Mouse (Mus musculus) stomach, embryonic 14.5 days (tissue): ENCODE results near the gene Arap1. TPM values are rescaled to one million over a fixed set of nuclear protein-coding genes. Genes with fewer than 3 reads are reported as not detected.

Experiments used
- ATAC-seq: fragments of 200-750 bp; cut with Nextera tagmentation; 2 replicates; pipeline ENCODE4 v1.8.0; 2017; ENCODE audit warnings: low read depth, moderate TSS enrichment; ENCODE audit not compliant: insufficient number of reproducible peaks, insufficient read depth, low FRiP score
- H3K27ac ChIP-seq: fragments of 300-500 bp; sonication (generic); 2 replicates; pipeline ENCODE4 v1.5.1; 2014; ENCODE audit warnings: mild to moderate bottlenecking, low read length, moderate library complexity, mixed read lengths
- H3K27me3 ChIP-seq: fragments of 300-500 bp; sonication (generic); 2 replicates; pipeline ENCODE4 v1.6.1; 2014; ENCODE audit warnings: low read length, control low read depth, mixed read lengths; ENCODE audit not compliant: control insufficient read depth, insufficient read depth
- H3K36me3 ChIP-seq: fragments of 300-500 bp; sonication (generic); 2 replicates; pipeline ENCODE4 v1.6.1; 2014; ENCODE audit warnings: mild to moderate bottlenecking, control low read depth, low read length, moderate library complexity, mixed read lengths; ENCODE audit not compliant: control insufficient read depth, insufficient read depth
- H3K4me1 ChIP-seq: fragments of 300-500 bp; sonication (generic); 2 replicates; pipeline ENCODE4 v1.6.1; 2014; ENCODE audit warnings: low read length, control low read depth, mixed read lengths; ENCODE audit not compliant: control insufficient read depth, insufficient read depth
- H3K4me2 ChIP-seq: fragments of 300-500 bp; sonication (generic); replicated peaks from 2 replicates; pipeline ENCODE4 v1.6.1; 2014; ENCODE audit warnings: low read depth, low read length, control low read depth
- H3K4me3 ChIP-seq: fragments of 300-500 bp; sonication (generic); 2 replicates; pipeline ENCODE4 v1.5.1; 2014; ENCODE audit warnings: low read depth, low read length, control low read depth
- H3K9ac ChIP-seq: fragments of 300-500 bp; sonication (generic); replicated peaks from 2 replicates; pipeline ENCODE4 v1.6.1; 2014; ENCODE audit warnings: low read depth, mild to moderate bottlenecking, control low read depth, low read length, moderate library complexity, mixed read lengths
- H3K9me3 ChIP-seq: fragments of 300-500 bp; sonication (generic); 2 replicates; pipeline ENCODE4 v1.6.1; 2016; ENCODE audit warnings: low read depth, low read length, control low read depth; ENCODE audit not compliant: control insufficient read depth
- WGBS: fragments of 180-500 bp; shearing (Covaris S2); extraction: QIAGEN DNeasy Blood & Tissue Kit; methylation state at CpG from one replicate; pipeline ENCODE4 v1.1.7; 2014; 5-methylcytosine and 5-hydroxymethylcytosine counted together
- polyA plus RNA-seq: library from polyadenylated mRNA; unstranded; fragments of >200 nt; fragmentation: Nextera tagmentation; extraction: Ambion mirVana; gene quantifications from 2 replicates; pipeline ENCODE4 v1.2.1, GENCODE M21; 2014

The Arap1 gene
- polyA plus RNA-seq, 1 experiment from 2014 or later, result 131 TPM

GRCm38 (mm10) chr7:101423970-101424369 lies 76.1 kb downstream of the Arap1 start:
- Histone ChIP-seq H3K27me3 (no peaks in the 10 kb centered on the region), H3K9ac (no peak overlapping the region), H3K9me3 (no peaks in the 10 kb centered on the region), H3K4me1 (no peaks in the 10 kb centered on the region), H3K36me3 (no peaks in the 10 kb centered on the region), H3K4me2 (no peak overlapping the region), H3K4me3 (no peak overlapping the region), H3K27ac (no peak overlapping the region)
- WGBS, result 63% methylated on average over 6 of the region's 6 CpGs
- ATAC-seq, result no peak

GRCm38 (mm10) chr7:101426692-101427091 lies 78.8 kb downstream of the Arap1 start:
- H3K36me3 ChIP-seq, result no peaks in the 10 kb centered on the region
- no peak for ATAC-seq
- H3K4me3 ChIP-seq, result no peak overlapping the region
- H3K27me3 ChIP-seq, result no peaks in the 10 kb centered on the region
- no peaks in the 10 kb centered on the region for H3K9me3 ChIP-seq
- H3K27ac ChIP-seq, result no peak overlapping the region
- H3K4me1 ChIP-seq, result no peaks in the 10 kb centered on the region
- no peak overlapping the region for H3K9ac ChIP-seq
- 64% methylated on average over 8 of the region's 8 CpGs for WGBS
- no peak overlapping the region for H3K4me2 ChIP-seq

- H3K4me1 ChIP-seq, result no peaks in the 10 kb centered on the region
- WGBS, result 3% methylated on average over 2 of the region's 2 CpGs
These were observed 79.9 kb downstream of the Arap1 start for GRCm38 (mm10) chr7:101427736-101428135.

GRCm38 (mm10) chr7:101435038-101435437 lies 87.2 kb downstream of the Arap1 start:
- 59% methylated on average over 6 of the region's 6 CpGs for WGBS
- no peak overlapping the region for H3K27ac ChIP-seq
- no peak for ATAC-seq
- H3K4me1 ChIP-seq, result no peaks in the 10 kb centered on the region
- H3K4me3 ChIP-seq, result no peak overlapping the region
- no peaks in the 10 kb centered on the region for H3K9me3 ChIP-seq
- H3K4me2 ChIP-seq, result no peak overlapping the region
- H3K36me3 ChIP-seq, result no peaks in the 10 kb centered on the region
- H3K9ac ChIP-seq, result no peak overlapping the region
- no peaks in the 10 kb centered on the region for H3K27me3 ChIP-seq

More at GRCm38 (mm10) chr7:101427736-101428135, 79.9 kb downstream of the Arap1 start:
- H3K9me3 ChIP-seq, result no peaks in the 10 kb centered on the region
- no peak overlapping the region for H3K9ac ChIP-seq
- H3K36me3 ChIP-seq, result no peaks in the 10 kb centered on the region
- no peak overlapping the region for H3K27ac ChIP-seq
- H3K27me3 ChIP-seq, result no peaks in the 10 kb centered on the region
- H3K4me3 ChIP-seq, result no peak overlapping the region
- H3K4me2 ChIP-seq, result no peak overlapping the region
- ATAC-seq, result no peak

GRCm38 (mm10) chr7:101437876-101438275 lies 90.0 kb downstream of the Arap1 start:
- no peaks in the 10 kb centered on the region for H3K9me3 ChIP-seq
- no peaks in the 10 kb centered on the region for H3K36me3 ChIP-seq
- no peaks in the 10 kb centered on the region for H3K27me3 ChIP-seq
- no peak overlapping the region for H3K9ac ChIP-seq
- no peak for ATAC-seq
- no peak overlapping the region for H3K27ac ChIP-seq
- 6% methylated on average over 1 of the region's 1 CpGs for WGBS
- H3K4me3 ChIP-seq, result no peak overlapping the region
- H3K4me2 ChIP-seq, result no peak overlapping the region
- H3K4me1 ChIP-seq, result no peaks in the 10 kb centered on the region

GRCm38 (mm10) chr7:101443093-101443492 lies 95.2 kb downstream of the Arap1 start:
- ATAC-seq, result no peak
- Histone ChIP-seq H3K4me2 (no peak overlapping the region), H3K36me3 (no peaks in the 10 kb centered on the region), H3K4me3 (no peak overlapping the region), H3K27ac (no peak overlapping the region), H3K9me3 (no peaks in the 10 kb centered on the region), H3K9ac (no peak overlapping the region), H3K4me1 (no peaks in the 10 kb centered on the region), H3K27me3 (no peaks in the 10 kb centered on the region)
- 69% methylated on average over 10 of the region's 10 CpGs for WGBS

- no peaks in the 10 kb centered on the region for H3K9me3 ChIP-seq
- no peak overlapping the region for H3K9ac ChIP-seq
- H3K36me3 ChIP-seq, result no peaks in the 10 kb centered on the region
- no peak for ATAC-seq
- H3K4me1 ChIP-seq, result no peaks in the 10 kb centered on the region
- no peak overlapping the region for H3K4me2 ChIP-seq
- 81% methylated on average over 4 of the region's 4 CpGs for WGBS
- H3K27me3 ChIP-seq, result no peaks in the 10 kb centered on the region
- no peak overlapping the region for H3K27ac ChIP-seq
- no peak overlapping the region for H3K4me3 ChIP-seq
These were observed 96.3 kb downstream of the Arap1 start for GRCm38 (mm10) chr7:101444211-101444610.

- H3K27me3 ChIP-seq, result 0 out of 2 replicates have a peak, but pooled peaks cover 9% of the 10 kb centered on the region
- H3K9ac ChIP-seq, result no peak overlapping the region
- no peak for ATAC-seq
- no peak overlapping the region for H3K27ac ChIP-seq
- H3K4me1 ChIP-seq, result no peaks in the 10 kb centered on the region
- no peak overlapping the region for H3K4me2 ChIP-seq
- no peaks in the 10 kb centered on the region for H3K9me3 ChIP-seq
- 36% methylated on average over 3 of the region's 3 CpGs for whole genome bisulfite sequencing
- H3K36me3 ChIP-seq, result no peaks in the 10 kb centered on the region
- H3K4me3 ChIP-seq, result no peak overlapping the region
These were observed 102.0 kb downstream of the Arap1 start for GRCm38 (mm10) chr7:101449855-101450254.
